Mouse (Mus musculus): ENCODE measurements around the gene Opa1.

Gene Opa1

DNA sequence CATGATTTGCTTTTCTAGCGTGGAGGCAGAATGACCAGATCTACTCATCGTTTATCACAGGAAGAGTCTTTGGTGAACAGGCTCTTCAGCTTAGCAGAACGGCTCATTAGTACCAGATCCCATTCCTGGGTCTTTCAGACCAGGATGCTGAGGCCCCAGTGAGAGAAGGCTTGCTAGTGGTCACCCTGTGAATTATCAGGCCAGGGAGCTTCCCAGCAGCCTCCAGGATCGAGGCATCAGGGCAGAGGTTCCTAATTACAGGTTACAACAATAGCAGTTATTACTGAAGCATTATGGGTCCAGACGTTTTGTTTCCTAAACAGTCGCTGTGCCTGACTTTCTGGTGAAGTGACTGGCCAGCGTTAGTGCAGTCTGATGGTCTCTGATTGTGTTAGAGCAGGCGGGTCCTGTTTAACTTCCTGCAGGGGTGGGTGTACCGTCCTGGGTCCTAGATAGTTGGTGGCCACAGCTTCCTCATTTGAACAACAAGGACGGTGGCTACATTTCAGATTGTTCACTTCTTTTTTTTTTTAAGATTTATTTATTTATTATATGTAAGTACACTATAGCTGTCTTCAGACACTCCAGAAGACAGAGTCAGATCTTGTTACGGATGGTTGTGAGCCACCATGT, 110.2 kb downstream of the Opa1 start:
- DNase-seq (ENCODE audit: extremely low spot score) = no peak

- DNase-seq (ENCODE audit: extremely low spot score) = no peak
Observed at GRCm38 (mm10) chr16:29693025-29693682, 114.0 kb downstream of the Opa1 start.

GRCm38 (mm10) chr16:29693791-29694419, 114.8 kb downstream of the Opa1 start:
- DNase-seq (ENCODE audit: extremely low spot score) = no peak

DNA sequence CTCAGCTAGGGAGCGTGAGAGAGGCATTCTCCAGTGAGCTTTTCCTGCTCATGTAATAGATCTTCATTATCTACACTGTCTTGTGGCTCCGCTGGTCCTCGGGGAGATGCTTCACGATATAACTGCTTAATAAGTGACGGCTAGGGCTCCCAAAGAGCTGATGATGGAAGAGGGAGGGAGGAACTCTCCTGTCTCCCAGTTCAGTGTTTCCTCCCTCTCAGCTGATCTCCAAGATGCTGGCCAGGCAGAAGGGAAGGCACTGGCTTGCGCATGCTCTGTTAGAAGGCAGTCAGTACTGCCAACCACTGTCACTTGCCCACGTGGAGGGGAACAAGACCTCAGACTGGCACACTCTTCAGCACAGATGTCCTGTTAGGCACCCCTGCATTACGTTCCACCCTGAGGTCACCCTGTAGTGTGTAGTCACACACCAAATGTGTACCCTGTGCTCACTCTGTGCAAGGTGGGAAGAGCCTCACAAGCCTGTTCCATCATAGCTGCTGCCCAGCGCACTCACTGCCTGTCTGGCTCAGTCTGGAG, 115.4 kb downstream of the Opa1 start:
- DNase-seq (ENCODE audit: extremely low spot score) = no peak
